Mouse (Mus musculus) ZHBTc4 (cell line): ENCODE measurements around the gene Cfap46.

Experiments used
- DNase-seq: peaks from one replicate; pipeline ENCODE4 v3.0.0-alpha.2; 2011; ENCODE audit warnings: low read depth, low spot score

Gene Cfap46

GRCm38 (mm10) chr7:139580851-139581775, 102.5 kb downstream of the Cfap46 start:
- DNase-seq, result peak; percentile 69

GRCm38 (mm10) chr7:139579261-139579905, 104.2 kb downstream of the Cfap46 start:
- DNase-seq, result peak; percentile 74

- DNase-seq, result no peak
These were observed 107.4 kb downstream of the Cfap46 start for GRCm38 (mm10) chr7:139576064-139576686.

- DNase-seq, result no peak
These were observed 111.0 kb downstream of the Cfap46 start for GRCm38 (mm10) chr7:139572665-139573064.

GRCm38 (mm10) chr7:139570788-139571187, 112.8 kb downstream of the Cfap46 start:
- DNase-seq, result no peak

- DNase-seq, result no peak
These were observed 117.1 kb downstream of the Cfap46 start for GRCm38 (mm10) chr7:139566533-139566932.

GRCm38 (mm10) chr7:139565998-139566397, 117.6 kb downstream of the Cfap46 start:
- DNase-seq, result no peak

- no peak for DNase-seq
These were observed 119.5 kb downstream of the Cfap46 start for GRCm38 (mm10) chr7:139564161-139564560.

GRCm38 (mm10) chr7:139563425-139563824, 120.2 kb downstream of the Cfap46 start:
- DNase-seq, result no peak

GRCm38 (mm10) chr7:139559659-139560058, 124.0 kb downstream of the Cfap46 start:
- no peak for DNase-seq

- DNase-seq, result no peak
These were observed 126.7 kb downstream of the Cfap46 start for GRCm38 (mm10) chr7:139556746-139557526.

- no peak for DNase-seq
These were observed 127.3 kb downstream of the Cfap46 start for GRCm38 (mm10) chr7:139556331-139556730.

GRCm38 (mm10) chr7:139551519-139551918, 132.1 kb downstream of the Cfap46 start:
- no peak for DNase-seq
